Mouse (Mus musculus): ENCODE results near the gene Cmc1. TPM values are rescaled to one million over a fixed set of nuclear protein-coding genes. Genes with fewer than 3 reads are reported as not detected.

Gene Cmc1
- polyA plus RNA-seq, 1 experiment from 2014 or later, result 39.3 TPM

Other genes starting within 250 kb of the Cmc1 start
- gene Azi2, start 109.7 kb downstream of the Cmc1 start, polyA plus RNA-seq (2015; fragmentation: Nextera tagmentation; extraction: Ambion mirVana), result 82.4 and 87.4 TPM in 2 replicates